8 mouse cellular contexts compared by ENCODE assay signal in genomic region chr3:95658868-95659712, GRCm38 (mm10). TPM values are rescaled to one million over a fixed set of nuclear protein-coding genes. Genes with fewer than 3 reads are reported as not detected.
DNase-seq lines count a peak whose midpoint lies in the region.

No protein-coding gene starts in this region.

- peak overlapping the region; percentile 99 for H3K4me3 ChIP-seq in hindbrain, embryonic 10.5 days

- H3K36me3 ChIP-seq in hindbrain, embryonic 10.5 days = peaks cover 42% of the 10 kb centered on the region

- peak overlapping the region; percentile 99 for H3K27ac ChIP-seq in hindbrain, embryonic 10.5 days

- peaks cover 45% of the 10 kb centered on the region for H3K4me1 ChIP-seq in hindbrain, embryonic 10.5 days (replicated peaks)

- H3K27me3 ChIP-seq in hindbrain, embryonic 10.5 days (ENCODE audit: insufficient read depth, poor library complexity, severe bottlenecking) = no peaks in the 10 kb centered on the region

- under 1% methylated on average over 113 of the region's 113 CpGs for WGBS in hindbrain, embryonic 10.5 days

- H3K9me3 ChIP-seq in hindbrain, embryonic 10.5 days = no peaks in the 10 kb centered on the region

- peak; percentile 79 for DNase-seq in MN1 (ENCODE audit: low spot score)
- peak; percentile 54 for DNase-seq in cerebellum, adult 9-10 months
- DNase-seq in frontal cortex, adult 2 months (ENCODE audit: extremely low spot score in 1 of 2, low spot score in 1 of 2) = peak; percentile 49 to 70
- peak; percentile 83 for DNase-seq in hindbrain, embryonic 10.5 days (ENCODE audit: low spot score)
- peak; percentile 36 to 50 for DNase-seq in layer of hippocampus, postnatal 25 days (ENCODE audit: extremely low spot score in 1 of 2, low spot score in 1 of 2)
- DNase-seq in lung, postnatal 36 days = peak; percentile 88
- peak; percentile 77 for DNase-seq in right cerebral cortex, postnatal 10 days (ENCODE audit: low spot score in 2 of 2)
- DNase-seq in urinary bladder, postnatal 36 days (ENCODE audit: low spot score in 2 of 2) = peak; percentile 69 to 73

RNA-seq across cellular contexts. Expression of gene Mcl1, which starts 0.5 kb away (rescaled TPM):
- polyA plus RNA-seq in frontal cortex, adult 2 months (2012; rRNA removed) = 43.3 and 47.0 TPM in 2 replicates
- 47.2 and 53.4 TPM in 2 replicates for polyA plus RNA-seq in hindbrain, embryonic 10.5 days (2016; fragmentation: Nextera tagmentation; extraction: Ambion mirVana)
- total RNA-seq in layer of hippocampus, postnatal 25 days (2021) = 10 to 100 TPM; 54.6 to 61.6 TPM

RNA-seq across cellular contexts. Expression of gene Adamtsl4, which starts 28.6 kb away (rescaled TPM):
- polyA plus RNA-seq in frontal cortex, adult 2 months (2012; rRNA removed) = 3.5 and 4.1 TPM in 2 replicates
- polyA plus RNA-seq in hindbrain, embryonic 10.5 days (2016; fragmentation: Nextera tagmentation; extraction: Ambion mirVana) = 0.73 and 0.86 TPM in 2 replicates
- total RNA-seq in layer of hippocampus, postnatal 25 days (2021) = 1 to 10 TPM; 3.7 to 4.0 TPM

RNA-seq across cellular contexts. Expression of gene Ensa, which starts 34.3 kb away (rescaled TPM):
- 154 and 164 TPM in 2 replicates for polyA plus RNA-seq in frontal cortex, adult 2 months (2012; rRNA removed)
- polyA plus RNA-seq in hindbrain, embryonic 10.5 days (2016; fragmentation: Nextera tagmentation; extraction: Ambion mirVana) = 84.8 and 89.9 TPM in 2 replicates
- total RNA-seq in layer of hippocampus, postnatal 25 days (2021) = 100 to 1,000 TPM; 298 to 321 TPM

Comparison
In these comparisons a context has a peak if more than half of its experiments do, and no peak if none do; other contexts are left out.
1. Peak in every context shown above with its lines: DNase-seq, H3K4me3 ChIP-seq and H3K27ac ChIP-seq.